Mouse (Mus musculus) spleen, postnatal 36 days (tissue): Measurements from ENCODE around the gene March6.

ENCODE experiments used
- DNase-seq, 2 experiments: peaks; one replicate each; pipeline ENCODE4 v3.0.0; 2022; ENCODE audit warnings: low spot score in 2 of 2, mixed read lengths in 1 of 2

Gene March6

DNA sequence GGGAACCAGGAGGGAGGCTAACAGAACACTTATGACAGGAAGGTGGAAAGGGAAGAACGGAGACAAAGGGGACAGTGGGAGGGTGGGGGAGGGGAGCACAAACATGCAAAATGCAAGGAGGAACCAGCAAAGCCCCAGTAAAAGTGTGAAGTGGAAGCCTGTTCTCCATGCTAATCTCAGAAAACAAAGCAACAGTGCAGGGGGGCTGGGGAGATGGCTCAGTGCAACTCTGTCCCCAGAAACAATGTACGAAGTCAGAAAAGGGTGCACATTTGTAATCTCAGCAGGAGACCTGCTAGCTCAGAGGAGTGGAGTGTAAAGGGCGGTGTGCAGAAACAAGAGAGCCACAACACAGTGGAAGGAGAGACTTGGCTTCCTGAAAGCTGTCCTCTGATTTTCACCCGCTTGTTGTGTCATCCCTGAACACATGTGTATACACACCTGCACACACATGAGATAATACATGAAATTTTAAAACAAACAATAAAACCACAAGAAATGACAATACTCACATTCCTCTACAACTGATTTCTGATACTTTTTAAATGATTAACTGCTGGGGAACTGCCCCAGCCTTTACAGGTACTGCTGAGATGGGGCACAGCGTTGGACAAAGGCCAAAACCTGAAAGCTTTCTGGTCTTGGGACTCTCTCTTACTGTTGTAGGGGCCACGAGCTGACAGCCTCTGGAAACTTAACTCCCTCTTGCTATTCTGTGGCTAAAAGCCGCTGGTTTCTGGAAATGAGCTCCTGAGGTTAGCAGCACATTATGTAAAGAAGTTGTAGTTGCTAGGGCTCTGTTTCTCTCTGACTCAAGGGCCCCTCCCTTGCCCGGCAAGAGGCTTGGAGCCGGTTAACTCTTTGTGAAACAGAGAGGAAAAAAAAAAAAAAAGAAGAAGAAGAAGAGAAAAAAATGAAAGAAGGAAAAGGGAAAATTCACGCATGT is 11.4 kb upstream of the March6 start:
- DNase-seq = no peak

DNA sequence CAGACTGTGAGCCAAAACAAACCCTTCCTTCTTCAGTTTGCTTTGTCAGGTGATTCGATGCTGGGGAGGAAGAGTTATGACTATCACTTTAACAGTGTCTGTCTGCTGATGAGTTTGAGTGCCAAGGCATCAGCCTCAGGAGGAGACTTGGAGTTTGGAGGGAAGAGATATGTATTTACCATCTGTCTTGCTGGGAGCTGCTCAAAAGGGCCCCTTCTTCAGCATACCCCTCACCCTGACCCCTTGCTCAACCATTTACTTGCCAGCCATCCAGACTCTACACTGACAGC is 9.6 kb upstream of the March6 start:
- no peak for DNase-seq

DNA sequence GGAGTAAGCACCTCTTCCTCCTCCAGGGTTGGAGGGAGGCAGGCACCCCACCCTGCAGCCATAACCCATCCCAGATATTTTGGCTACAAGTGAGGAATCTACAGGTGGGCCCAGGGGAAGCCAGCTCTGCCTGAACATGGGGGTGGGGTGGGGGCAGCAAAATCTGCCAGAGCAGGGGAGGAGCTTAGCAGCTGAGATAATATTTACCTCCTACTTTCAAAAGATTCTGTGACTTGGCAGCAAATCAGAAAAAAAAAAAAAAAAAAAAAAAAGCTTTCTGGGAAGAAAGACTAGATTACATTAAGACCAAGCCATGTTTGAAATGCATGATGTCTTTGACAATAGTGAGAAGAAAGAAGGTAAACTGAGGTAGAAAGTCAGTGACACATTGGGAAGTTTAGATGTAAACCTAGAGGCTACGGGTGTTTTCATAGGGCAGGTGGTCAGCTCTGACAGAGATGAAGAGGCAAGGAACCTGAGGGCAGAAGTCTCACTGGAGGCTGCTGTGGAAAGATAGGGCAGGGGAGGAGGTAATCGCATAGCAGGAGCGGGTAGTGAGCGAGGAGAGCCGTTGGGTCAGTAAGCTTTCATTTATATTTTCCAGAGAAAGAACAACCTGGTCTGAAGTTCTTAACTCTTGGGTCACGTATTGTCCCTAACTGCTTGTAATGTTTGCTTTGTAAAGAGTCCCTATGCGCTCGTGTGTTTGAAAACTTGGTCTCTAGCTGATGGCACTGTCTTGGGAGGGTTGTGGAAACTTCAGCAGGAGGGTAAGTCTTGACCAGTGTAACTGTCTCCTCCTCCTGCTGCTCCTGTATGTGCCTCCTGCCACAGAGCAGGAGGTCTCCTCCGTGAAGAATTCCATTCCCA is 9.0 kb upstream of the March6 start:
- DNase-seq = peak; percentile 17 to 40

DNA sequence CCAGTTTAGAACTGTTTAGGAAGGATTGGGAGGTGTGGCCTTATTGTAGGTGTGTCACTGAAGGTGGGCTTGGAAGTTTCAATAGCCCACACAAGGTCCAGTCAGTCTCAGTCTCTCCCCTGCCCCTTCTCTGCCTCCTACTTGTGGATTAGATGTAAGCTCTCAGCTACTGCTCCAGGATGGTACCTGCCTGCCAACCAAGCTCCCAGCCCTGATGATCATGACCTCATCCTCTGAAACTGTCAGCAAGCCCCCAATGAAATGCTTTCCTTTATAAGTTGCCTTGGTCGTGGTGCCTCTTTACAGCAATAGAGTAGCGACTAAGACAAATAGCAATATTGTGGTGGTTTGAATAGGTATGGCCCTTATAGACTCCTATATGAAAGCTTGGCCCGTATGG is 7.5 kb upstream of the March6 start:
- DNase-seq = no peak

DNA sequence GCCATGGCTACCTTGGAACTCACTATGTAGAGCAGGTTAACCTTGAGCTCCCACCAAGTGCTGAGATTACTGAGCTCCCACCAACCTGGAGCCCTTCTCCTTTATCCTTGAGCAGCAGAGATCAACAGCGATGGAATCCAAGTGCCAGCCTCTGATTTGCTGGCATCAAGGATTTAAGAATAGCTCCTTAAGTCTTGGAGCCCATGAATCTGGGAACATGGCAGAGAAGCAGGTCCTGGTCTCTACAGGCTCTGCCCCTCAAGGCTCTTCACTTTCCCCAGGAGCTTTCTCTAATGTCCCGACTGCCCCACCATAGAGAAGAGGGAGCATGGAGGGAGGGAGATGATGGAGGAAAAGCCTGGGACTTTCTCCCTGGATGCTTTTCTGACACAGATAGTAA is 6.9 kb upstream of the March6 start:
- DNase-seq = no peak

DNA sequence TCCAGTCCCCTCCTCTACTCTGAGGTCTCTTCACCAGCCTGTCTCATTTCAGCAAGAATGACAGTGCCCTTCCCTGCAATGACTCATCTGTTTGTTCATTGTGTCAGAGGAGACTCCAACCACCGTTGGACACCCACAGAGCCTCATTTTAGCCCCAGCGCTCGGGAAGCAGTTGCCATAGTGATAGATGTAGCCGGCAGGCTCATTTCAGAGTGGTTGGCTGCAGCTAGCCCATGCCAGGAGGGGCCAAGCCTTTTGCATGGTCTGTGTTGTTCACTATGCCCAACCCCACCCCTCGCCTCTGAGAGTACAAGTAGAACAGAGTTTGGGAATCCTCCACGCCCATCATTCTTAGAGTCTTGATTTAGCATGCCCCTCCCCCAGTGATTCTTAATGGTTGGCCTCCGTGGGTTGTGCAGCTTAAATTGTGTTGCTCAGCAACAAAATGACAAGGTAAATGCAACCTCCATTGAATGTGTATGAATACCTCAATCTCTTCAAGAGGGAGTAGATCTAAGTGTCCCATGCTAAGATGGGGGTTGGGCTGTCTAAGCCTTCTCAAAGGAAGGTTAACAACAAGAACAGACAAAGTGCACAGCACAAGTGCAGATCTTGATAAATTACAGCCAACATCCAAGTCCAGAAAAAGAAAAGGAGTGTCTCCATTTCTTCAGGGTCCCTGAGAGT is 5.3 kb upstream of the March6 start:
- DNase-seq = no peak

DNA sequence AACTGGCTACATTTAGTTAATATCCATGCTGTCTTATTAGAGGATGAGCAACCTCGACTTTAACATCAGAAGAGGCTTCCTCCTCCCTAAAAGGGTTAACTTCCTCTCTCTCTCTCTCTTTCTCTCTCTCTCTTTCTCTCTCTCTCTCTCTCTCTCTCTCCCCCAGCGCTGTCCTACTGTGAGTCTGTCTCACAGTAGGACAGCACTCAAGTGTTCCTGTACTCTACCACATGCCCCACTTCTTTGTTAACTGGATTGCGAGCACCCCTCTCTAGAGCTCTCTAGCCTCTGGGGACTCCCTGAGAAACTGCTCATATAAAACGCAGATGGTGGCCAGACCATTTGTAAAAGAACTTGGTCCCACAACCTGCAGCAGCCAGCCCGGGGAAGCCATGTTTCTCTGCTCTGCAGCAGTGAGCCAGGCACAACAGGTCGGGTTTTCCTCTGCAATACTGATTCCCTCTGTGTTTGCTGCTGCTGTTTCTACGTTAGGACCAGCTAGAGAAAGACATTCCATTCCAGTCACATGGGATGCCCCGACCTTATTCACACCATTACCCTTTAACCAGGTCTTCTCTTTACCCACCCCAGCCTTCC is 4.5 kb upstream of the March6 start:
- DNase-seq = no peak

DNA sequence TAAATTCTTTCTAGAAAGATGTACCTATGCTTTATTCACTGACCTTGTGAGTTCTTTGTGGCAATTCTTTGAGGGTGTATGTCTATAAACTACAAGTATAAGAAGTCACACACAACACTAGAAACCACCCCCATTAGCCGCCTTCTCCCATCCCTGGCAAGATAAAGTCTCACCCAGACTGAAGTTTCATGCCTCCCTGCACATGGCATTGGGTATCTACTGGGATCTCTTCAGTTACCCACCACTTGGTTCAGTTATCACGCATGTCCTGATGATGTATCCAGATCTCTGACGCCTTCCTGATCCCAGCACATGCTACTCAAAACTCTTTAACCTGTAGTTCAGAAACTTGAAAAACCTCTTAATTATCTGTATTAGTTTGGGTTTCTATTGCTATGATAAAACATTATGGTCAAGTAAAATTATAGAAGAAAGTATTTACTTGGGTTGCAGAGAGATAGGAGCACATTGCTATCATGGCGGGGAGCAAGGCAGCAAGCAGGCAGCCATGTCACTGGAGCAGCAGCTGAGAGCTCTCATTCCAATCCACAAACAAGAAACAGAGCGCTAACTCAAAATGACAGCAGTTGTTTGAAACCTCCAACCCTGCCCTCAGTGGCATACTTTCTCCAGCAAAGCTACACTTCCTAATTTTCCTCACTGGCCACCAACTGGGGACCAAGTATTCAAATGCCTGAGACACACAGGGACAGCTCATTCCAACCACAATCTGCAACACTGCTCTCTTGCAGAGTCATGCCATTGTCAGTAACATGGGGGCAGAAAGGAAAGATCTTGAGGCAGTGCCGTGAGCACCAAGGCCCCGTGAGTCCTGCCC is 3.8 kb upstream of the March6 start:
- DNase-seq = no peak

DNA sequence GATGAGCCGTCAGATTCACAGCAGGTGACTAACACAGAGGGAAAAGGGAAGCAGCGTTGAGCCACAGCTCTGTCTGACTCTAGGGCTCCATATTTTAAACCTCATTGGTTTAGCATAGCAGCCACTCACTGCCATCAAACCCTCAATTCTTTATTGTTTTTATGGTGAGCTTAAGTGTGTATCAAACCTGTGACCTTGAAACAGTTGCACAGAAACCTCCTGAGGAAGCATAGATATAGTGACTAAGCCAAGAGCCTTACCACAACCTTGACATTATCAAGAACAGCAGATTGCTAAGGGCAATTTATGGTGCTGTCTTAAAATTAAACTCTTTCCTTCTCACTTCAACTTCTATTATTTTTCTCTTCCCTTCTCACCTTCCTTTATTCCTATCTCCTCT is 2.7 kb upstream of the March6 start:
- no peak for DNase-seq

DNA sequence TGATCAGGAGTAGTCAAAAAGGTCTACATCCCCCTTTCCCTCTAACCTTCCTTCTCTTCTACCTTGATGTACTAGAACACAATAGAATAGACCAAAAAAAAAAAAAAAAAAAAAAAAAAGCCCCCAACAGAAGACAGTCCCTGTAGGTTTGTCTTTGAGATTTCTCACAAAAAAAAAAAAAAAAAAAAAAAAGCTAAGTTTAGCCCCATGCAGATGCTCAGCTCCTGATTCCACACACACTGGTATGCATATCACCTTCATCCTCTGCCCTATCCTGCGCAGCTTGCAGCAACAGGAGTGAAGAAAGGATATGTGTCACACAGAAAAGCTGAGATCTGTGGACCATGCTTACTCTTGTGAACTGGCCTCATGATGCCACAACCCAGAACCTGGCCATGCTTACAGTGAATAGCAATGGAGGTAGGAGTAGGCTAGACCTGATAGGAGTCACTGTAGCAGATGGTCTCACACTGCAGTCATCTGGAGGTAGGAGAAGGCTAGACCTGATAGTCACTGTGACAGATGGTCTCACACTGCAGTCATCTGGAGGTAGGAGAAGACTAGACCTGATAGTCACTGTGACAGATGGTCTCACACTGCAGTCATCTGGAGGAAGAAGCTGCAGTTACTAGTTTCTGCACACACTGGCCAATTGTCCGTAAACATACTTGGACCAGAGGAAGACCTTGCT is 1.6 kb upstream of the March6 start:
- no peak for DNase-seq

DNA sequence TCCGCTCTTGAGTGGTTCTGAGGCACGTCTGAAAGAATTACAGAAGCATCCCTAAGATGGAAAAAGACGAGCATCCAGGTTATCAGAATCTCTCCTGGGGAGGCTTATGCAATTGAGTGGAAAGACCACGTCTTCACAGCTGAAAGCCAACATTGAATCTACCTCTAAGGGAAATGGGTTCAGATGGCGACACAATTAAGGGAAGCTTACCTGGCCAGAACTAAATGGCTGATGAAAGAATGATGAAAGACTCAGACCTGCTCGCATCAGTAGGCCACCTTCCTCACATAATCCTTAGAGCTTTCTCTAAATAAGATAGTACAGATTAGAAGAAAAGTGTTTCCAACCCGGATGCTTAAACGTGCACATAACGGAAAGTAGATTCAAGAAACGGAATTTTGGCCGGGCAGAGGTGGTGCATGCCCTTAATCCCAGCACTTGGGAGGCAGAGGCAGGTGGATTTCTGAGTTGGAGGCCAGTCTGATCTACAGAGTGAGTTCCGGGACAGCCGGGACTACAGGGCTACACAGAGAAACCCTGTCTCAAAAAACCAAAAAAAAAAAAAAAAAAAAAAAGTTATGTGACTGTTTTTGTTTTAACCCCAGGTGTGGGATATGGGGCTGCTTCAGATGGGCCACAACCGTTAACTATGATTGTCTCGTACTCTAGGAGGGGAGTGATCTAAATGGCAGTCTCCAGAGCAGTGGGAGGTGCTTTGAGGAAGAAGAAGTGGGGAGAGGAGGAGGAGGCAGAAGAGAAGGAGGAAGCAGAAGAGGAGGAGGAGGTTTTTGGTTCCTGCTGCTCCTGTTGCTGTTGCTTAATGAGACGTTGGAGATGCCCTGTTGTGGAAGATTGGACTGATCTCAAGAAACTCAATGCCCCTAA is 835 bp upstream of the March6 start:
- DNase-seq = peak in 1 of 2 experiments; percentile 34

DNA sequence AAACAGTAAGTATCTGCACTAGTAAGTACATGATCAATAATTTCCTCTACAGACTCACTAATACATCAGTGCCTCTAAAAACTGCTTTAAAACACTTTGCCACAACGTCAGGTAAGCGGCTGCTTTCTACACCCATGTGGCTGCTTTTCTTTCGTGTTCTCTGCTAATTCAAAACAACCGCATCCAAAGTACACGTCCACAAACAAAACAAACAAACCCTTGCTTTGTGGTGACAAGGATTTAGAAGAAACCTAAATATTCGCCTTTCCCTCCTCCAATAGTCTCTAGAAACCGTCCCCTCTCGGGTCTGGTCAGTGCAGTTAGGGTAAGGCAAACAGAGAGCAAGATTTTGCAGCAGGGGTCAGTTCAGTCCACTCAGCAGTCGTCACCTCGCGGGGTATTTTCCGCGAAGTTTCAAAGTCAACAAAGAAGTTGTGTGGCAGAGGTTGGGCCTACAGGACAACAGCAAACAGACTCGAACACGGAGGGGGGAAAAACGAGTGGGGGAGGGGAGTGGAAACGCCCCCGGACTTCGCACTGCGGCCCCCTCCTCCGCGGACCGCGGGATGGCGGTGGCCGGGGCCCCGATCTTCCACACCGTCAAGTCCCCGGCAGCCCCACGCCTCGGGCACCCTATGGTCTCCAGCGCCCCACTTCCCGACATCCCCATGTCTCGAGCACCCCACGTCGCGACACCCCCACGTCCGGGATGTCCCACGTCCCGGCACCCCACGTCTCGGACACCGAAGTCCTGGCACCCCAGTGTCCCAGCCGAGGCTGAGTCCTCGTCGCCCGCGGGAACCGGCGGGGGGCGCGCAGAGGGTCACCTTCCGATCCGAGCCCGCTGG is 818 bp downstream of the March6 start:
- DNase-seq = peak; percentile 23 to 47

DNA sequence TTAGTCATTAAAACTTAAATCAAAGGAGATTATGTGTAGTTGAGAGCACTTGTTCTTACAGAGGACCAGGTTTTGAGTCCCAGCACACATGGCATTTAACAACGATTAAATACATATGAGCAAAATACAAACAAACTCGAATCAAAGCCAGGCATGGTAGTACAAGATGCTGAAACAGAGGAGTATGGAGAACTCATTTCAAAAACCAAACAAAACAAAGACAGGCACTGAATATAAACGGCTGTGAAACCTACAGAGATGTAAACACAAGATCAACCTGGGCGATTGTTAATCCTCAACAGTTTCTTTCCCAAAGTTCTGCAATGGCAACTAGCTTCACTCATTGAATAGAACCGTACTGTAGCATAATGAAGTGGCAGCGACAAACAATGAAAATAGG is 1.8 kb downstream of the March6 start:
- no peak for DNase-seq

DNA sequence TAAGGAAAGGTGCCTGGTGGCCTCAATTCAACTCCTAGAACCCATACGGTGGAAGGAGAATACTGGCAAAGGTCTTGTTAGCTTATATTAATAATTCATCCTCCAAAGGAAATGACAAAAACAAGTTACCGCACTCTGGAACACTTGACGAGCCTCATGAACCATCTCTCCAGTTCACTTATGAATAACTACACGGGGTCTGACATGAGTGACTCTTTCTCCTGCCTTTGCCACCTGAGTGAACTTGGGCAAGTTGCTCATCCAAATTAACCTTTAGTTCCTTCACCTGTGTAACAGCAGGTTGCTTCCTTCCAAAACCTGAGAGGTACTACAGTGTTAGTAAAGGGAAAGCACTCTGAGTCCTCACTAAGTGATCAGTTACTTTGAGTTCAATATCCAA is 2.4 kb downstream of the March6 start:
- DNase-seq = no peak

DNA sequence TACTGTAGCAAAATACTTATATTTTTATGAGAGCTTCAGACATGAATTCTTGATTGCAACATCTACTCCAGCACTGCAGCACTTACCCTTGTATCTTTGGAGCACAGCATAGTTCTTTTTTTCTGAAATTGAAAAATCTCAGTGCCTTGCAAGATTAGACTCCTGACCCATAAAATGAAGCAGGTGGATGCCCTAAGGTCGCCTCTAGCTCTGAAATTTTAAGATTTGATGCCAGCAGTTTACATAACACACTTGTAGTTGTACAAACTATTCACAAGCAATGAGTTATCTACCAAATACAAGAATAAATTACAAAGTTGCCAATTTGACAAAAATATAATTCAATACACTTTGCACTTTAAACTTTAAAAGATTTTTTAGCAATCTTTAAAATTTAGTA is 4.4 kb downstream of the March6 start:
- DNase-seq = no peak

DNA sequence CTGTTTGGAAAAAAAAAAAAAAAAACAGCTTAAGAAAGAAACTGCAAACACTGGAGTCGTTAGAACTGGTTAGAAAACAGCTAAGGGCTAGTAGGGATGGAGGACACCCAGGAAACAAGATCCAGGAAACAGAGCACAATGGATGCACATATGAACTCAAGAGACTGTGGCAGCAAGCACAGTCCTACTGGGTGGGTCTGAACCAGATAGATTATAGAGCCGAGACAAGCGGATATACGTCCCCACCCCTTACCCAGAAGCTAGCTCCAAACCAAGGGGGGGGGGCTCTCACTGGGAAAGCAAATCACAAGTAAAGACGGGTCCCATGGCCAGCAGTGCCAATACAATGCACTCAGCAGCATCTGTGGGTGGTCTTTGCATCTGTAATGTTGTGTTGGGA is 11.9 kb downstream of the March6 start:
- no peak for DNase-seq

DNA sequence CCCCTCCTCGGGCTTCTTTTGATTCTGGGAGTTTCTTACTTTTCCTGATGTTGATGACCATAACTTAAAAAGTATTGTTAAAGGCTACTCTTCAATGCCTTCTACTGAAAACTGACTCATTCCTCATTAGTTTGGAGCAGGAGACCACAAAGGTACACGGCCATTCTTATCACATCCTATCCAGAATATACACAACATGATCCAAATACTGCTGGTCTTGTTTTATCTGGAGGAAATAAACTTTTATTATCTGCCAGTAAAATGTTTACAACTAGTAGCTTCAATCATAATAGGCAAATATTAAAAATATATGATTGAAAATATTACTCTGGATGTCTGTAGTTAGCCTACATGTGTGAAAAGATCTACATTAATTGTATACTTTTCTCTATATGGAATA is 12.5 kb downstream of the March6 start:
- no peak for DNase-seq

DNA sequence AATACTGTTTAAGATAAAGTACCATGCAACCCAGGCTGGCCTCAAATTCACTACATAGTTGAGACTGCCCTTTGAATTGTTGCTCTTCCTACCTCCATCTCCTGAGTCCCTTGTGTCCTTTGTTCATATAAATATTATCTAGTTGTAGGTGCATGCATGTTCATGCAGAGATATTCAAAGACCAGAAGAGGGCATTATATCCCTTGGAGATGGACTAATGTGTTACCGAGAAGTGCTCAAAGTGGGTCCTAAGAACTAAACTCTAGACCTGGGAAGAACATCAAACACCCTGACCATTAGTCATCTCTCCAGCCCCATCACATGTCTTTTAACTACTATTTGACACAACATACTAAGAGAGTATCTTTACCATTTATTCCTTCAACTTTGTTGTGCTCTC is 13.7 kb downstream of the March6 start:
- no peak for DNase-seq

DNA sequence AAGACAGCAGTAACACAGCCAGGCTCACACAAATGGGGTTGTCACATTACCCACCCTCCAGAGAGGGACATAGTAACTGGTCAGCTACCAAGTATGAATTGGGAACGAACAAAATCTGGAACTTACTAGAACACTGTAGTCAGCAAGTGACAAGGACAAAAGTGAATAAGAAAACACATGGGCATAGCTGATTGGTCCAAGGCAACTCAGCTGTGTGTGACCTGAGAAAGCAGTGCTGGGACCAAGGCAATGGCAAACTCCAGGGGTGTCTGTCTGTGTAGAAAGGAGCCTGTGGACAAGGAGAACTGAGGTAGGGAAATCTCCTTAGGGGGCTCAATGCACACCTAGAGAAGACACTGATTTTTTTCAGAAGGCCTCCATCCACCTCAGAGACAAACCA is 19.1 kb downstream of the March6 start:
- no peak for DNase-seq
